Mouse (Mus musculus) MEL (cell line): ENCODE measurements around the gene Ptprq. TPM values are rescaled to one million over a fixed set of nuclear protein-coding genes. Genes with fewer than 3 reads are reported as not detected.

Experiments used
- DNase-seq: peaks from one replicate; pipeline ENCODE4 v3.0.0; 2011; ENCODE audit warnings: low read depth, low spot score
- H3K27ac ChIP-seq: 2 replicates; pipeline ENCODE4 v1.5.1; 2012; ENCODE audit warnings: low read depth, mild to moderate bottlenecking, control low read depth, low read length, moderate library complexity; ENCODE audit not compliant: control insufficient read depth
- H3K27me3 ChIP-seq, 2 experiments: fragments of 150-350 bp in 1 of 2; sonication (generic) in 1 of 2; 2 replicates each; pipeline ENCODE4 v1.6.1; 2012; ENCODE audit warnings: low read length in 2 of 2, mild to moderate bottlenecking in 2 of 2, improper control_type of control experiment in 1 of 2, moderate library complexity in 1 of 2; ENCODE audit not compliant: insufficient read depth in 2 of 2, control insufficient read depth in 1 of 2
- H3K36me3 ChIP-seq, 2 experiments: 2 replicates each; pipeline ENCODE4 v1.6.1; 2012 to 2014; ENCODE audit warnings: low read length in 2 of 2, improper control_type of control experiment in 1 of 2, inconsistent platforms in 1 of 2, mild to moderate bottlenecking in 1 of 2; ENCODE audit not compliant: insufficient read depth in 2 of 2, control insufficient read depth in 1 of 2
- H3K4me1 ChIP-seq, 2 experiments: fragments of 150-350 bp in 1 of 2; sonication (generic) in 1 of 2; 2 replicates each; pipeline ENCODE4 v1.6.1; 2012; ENCODE audit warnings: low read length in 2 of 2, improper control_type of control experiment in 1 of 2, mild to moderate bottlenecking in 1 of 2; ENCODE audit not compliant: insufficient read depth in 2 of 2, control insufficient read depth in 1 of 2
- H3K4me3 ChIP-seq, 2 experiments: fragments of 150-350 bp in 1 of 2; sonication (generic) in 1 of 2; 2 replicates each; pipeline ENCODE4 v1.5.1; 2012; ENCODE audit warnings: low read depth in 2 of 2, low read length in 2 of 2, mild to moderate bottlenecking in 2 of 2, moderate library complexity in 2 of 2, control low read depth in 1 of 2, improper control_type of control experiment in 1 of 2; ENCODE audit not compliant: control insufficient read depth in 1 of 2, insufficient read depth in 1 of 2
- H3K79me2 ChIP-seq: 2 replicates; pipeline ENCODE4 v1.6.1; 2012; ENCODE audit warnings: mild to moderate bottlenecking, low read length, moderate library complexity; ENCODE audit not compliant: control insufficient read depth, poor library complexity, insufficient read depth
- H3K9ac ChIP-seq: 2 replicates; pipeline ENCODE4 v1.6.1; 2012; ENCODE audit warnings: low read depth, mild to moderate bottlenecking, control low read depth, low read length, moderate library complexity; ENCODE audit not compliant: control insufficient read depth, poor library complexity, severe bottlenecking
- H3K9me3 ChIP-seq: fragments of 150-350 bp; sonication (generic); replicated peaks from 2 replicates; pipeline ENCODE4 v1.6.1; 2012; ENCODE audit warnings: mild to moderate bottlenecking, low read length, improper control_type of control experiment, moderate library complexity; ENCODE audit not compliant: insufficient read depth
- BHLHE40 ChIP-seq: IDR thresholded peaks from 2 replicates; pipeline ENCODE4 v1.6.1; 2012; ENCODE audit warnings: low read depth, mild to moderate bottlenecking, inconsistent platforms, low read length, improper control_type of control experiment, borderline replicate concordance
- CHD1 ChIP-seq: IDR thresholded peaks from 2 replicates; pipeline ENCODE4 v1.6.1; 2012; ENCODE audit warnings: low read depth, mild to moderate bottlenecking, inconsistent platforms, low read length, improper control_type of control experiment
- CTCF ChIP-seq, 3 experiments: IDR thresholded peaks in 2 of 3; conservative IDR thresholded peaks in 1 of 3; 2 replicates each; pipeline ENCODE4 v1.5.1; 2011 to 2012; ENCODE audit warnings: low read length in 3 of 3, low read depth in 2 of 3, mild to moderate bottlenecking in 2 of 3, improper control_type of control experiment in 1 of 3, inconsistent platforms in 1 of 3, mixed read lengths in 1 of 3, moderate library complexity in 1 of 3; ENCODE audit not compliant: control insufficient read depth in 1 of 3, insufficient read depth in 1 of 3, poor library complexity in 1 of 3, severe bottlenecking in 1 of 3
- GABPA ChIP-seq: IDR thresholded peaks from 2 replicates; pipeline ENCODE4 v1.6.1; 2012; ENCODE audit warnings: low read depth, mild to moderate bottlenecking, inconsistent platforms, low read length, improper control_type of control experiment, moderate library complexity
- GATA1 ChIP-seq: IDR thresholded peaks from 2 replicates; pipeline ENCODE4 v1.6.1; 2011; ENCODE audit warnings: low read depth, low read length, improper control_type of control experiment
- HCFC1 ChIP-seq: IDR thresholded peaks from 2 replicates; pipeline ENCODE4 v1.6.1; 2012; ENCODE audit warnings: low read depth, mild to moderate bottlenecking, inconsistent platforms, low read length, improper control_type of control experiment, moderate library complexity
- JUND ChIP-seq: IDR thresholded peaks from 2 replicates; pipeline ENCODE4 v1.6.1; 2011; ENCODE audit warnings: low read depth, mild to moderate bottlenecking, improper control_type of control experiment, low read length
- KAT2A ChIP-seq: conservative IDR thresholded peaks from 2 replicates; pipeline ENCODE4 v1.6.1; 2012; ENCODE audit warnings: low read depth, low read length, improper control_type of control experiment, inconsistent platforms
- MAX ChIP-seq: IDR thresholded peaks from 2 replicates; pipeline ENCODE4 v1.6.1; 2011; ENCODE audit warnings: low read length, improper control_type of control experiment
- MAZ ChIP-seq: IDR thresholded peaks from 2 replicates; pipeline ENCODE4 v1.6.1; 2012; ENCODE audit warnings: low read depth, mild to moderate bottlenecking, inconsistent platforms, low read length, improper control_type of control experiment
- MYB ChIP-seq: IDR thresholded peaks from 2 replicates; pipeline ENCODE4 v1.6.1; 2011; ENCODE audit warnings: mild to moderate bottlenecking, low read depth, low read length, improper control_type of control experiment
- NELFE ChIP-seq: IDR thresholded peaks from 2 replicates; pipeline ENCODE4 v1.6.1; 2011; ENCODE audit warnings: low read depth, low read length, improper control_type of control experiment
- NRF1 ChIP-seq: IDR thresholded peaks from 2 replicates; pipeline ENCODE4 v1.6.1; 2014; ENCODE audit warnings: low read depth, mild to moderate bottlenecking, inconsistent platforms, low read length, improper control_type of control experiment, moderate library complexity; ENCODE audit not compliant: poor library complexity, insufficient read depth, severe bottlenecking
- POLR2A ChIP-seq, 2 experiments: IDR thresholded peaks; 2 replicates each; pipeline ENCODE4 v1.6.1; 2011 to 2012; ENCODE audit warnings: low read length in 2 of 2, mild to moderate bottlenecking in 2 of 2, control low read depth in 1 of 2, improper control_type of control experiment in 1 of 2, low read depth in 1 of 2, moderate library complexity in 1 of 2; ENCODE audit not compliant: control insufficient read depth in 1 of 2, insufficient read depth in 1 of 2, poor library complexity in 1 of 2
- POLR2AphosphoS2 ChIP-seq: IDR thresholded peaks from 2 replicates; pipeline ENCODE4 v1.6.1; 2011; ENCODE audit warnings: low read length, improper control_type of control experiment
- RAD21 ChIP-seq: IDR thresholded peaks from 2 replicates; pipeline ENCODE4 v1.6.1; 2011; ENCODE audit warnings: mild to moderate bottlenecking, low read depth, low read length, improper control_type of control experiment
- RCOR1 ChIP-seq: IDR thresholded peaks from 2 replicates; pipeline ENCODE4 v1.6.1; 2012; ENCODE audit warnings: low read depth, mild to moderate bottlenecking, inconsistent platforms, low read length, improper control_type of control experiment
- SIN3A ChIP-seq: IDR thresholded peaks from 2 replicates; pipeline ENCODE4 v1.6.1; 2012; ENCODE audit warnings: low read length, improper control_type of control experiment, inconsistent platforms
- TBP ChIP-seq: IDR thresholded peaks from 2 replicates; pipeline ENCODE4 v1.8.0; 2011; ENCODE audit warnings: low read depth, low read length, improper control_type of control experiment
- UBTF ChIP-seq: IDR thresholded peaks from 2 replicates; pipeline ENCODE4 v1.6.1; 2012; ENCODE audit warnings: low read depth, mild to moderate bottlenecking, inconsistent platforms, low read length, improper control_type of control experiment, moderate library complexity, borderline replicate concordance; ENCODE audit not compliant: insufficient read depth
- USF2 ChIP-seq, 2 experiments: IDR thresholded peaks; 2 replicates each; pipeline ENCODE4 v1.6.1; 2011 to 2012; ENCODE audit warnings: improper control_type of control experiment in 2 of 2, low read length in 2 of 2, borderline replicate concordance in 1 of 2, inconsistent platforms in 1 of 2, low read depth in 1 of 2, mild to moderate bottlenecking in 1 of 2; ENCODE audit not compliant: insufficient read depth in 1 of 2
- ZC3H11A ChIP-seq: IDR thresholded peaks from 2 replicates; pipeline ENCODE4 v1.6.1; 2012; ENCODE audit warnings: low read depth, mild to moderate bottlenecking, inconsistent platforms, low read length, improper control_type of control experiment
- ZMIZ1 ChIP-seq: IDR thresholded peaks from 2 replicates; pipeline ENCODE4 v1.6.1; 2012; ENCODE audit warnings: low read depth, mild to moderate bottlenecking, inconsistent platforms, low read length, improper control_type of control experiment, moderate library complexity
- ZNF384 ChIP-seq: IDR thresholded peaks from 2 replicates; pipeline ENCODE4 v1.6.1; 2012; ENCODE audit warnings: low read depth, mild to moderate bottlenecking, inconsistent platforms, low read length, improper control_type of control experiment
- polyA plus RNA-seq, 2 experiments: library from polyadenylated mRNA; stranded (reverse) in 1 of 2; unstranded in 1 of 2; fragments of >175 nt in 1 of 2; fragments of >200 nt in 1 of 2; gene quantifications; 2 replicates each; pipeline versions ENCODE4 v1.2.1 to v1.2.4; 2012; ENCODE audit warnings: low replicate concordance in 2 of 2, low read depth in 1 of 2; ENCODE audit not compliant: insufficient read length in 2 of 2, insufficient read depth in 1 of 2, missing spikeins in 1 of 2
- total RNA-seq: library from RNA; depleted of rRNA; stranded (reverse); fragments of 300-350 nt; gene quantifications from 2 replicates; pipeline ENCODE4 v1.2.3, GENCODE M21; 2012

The Ptprq gene
- total and polyA plus RNA-seq, 3 experiments, result not detected

- no peak overlapping the region for H3K4me3 ChIP-seq
- H3K27me3 ChIP-seq, result no peaks in the 10 kb centered on the region
- no peak for TF ChIP-seq MAZ
- no peak for TF ChIP-seq ZMIZ1
- no peak for TF ChIP-seq MAX
- TF ChIP-seq GATA1, result no peak
- TF ChIP-seq KAT2A, result no peak
- TF ChIP-seq JUND, result no peak
- TF ChIP-seq CHD1, result no peak
- no peak for TF ChIP-seq ZNF384
- TF ChIP-seq CTCF (IDR thresholded peaks at IDR 0.05 in 2 of 3, conservative IDR thresholded peaks at IDR 0.05 in 1 of 3; ENCODE audit: control insufficient read depth in 1 of 3, insufficient read depth in 1 of 3, low read depth in 2 of 3, low read length in 3 of 3, poor library complexity in 1 of 3, severe bottlenecking in 1 of 3), result no peak
- no peak for TF ChIP-seq SIN3A
- no peak for TF ChIP-seq NRF1
- TF ChIP-seq MYB, result no peak
- TF ChIP-seq POLR2AphosphoS2, result no peak
- no peak for TF ChIP-seq GABPA
- TF ChIP-seq BHLHE40, result no peak
- no peak for TF ChIP-seq RCOR1
- no peak for TF ChIP-seq TBP
- H3K36me3 ChIP-seq, result no peaks in the 10 kb centered on the region
- no peaks in the 10 kb centered on the region for H3K79me2 ChIP-seq
- no peak for DNase-seq
- no peak overlapping the region for H3K27ac ChIP-seq
- H3K9me3 ChIP-seq, result no peaks in the 10 kb centered on the region
- no peak overlapping the region for H3K9ac ChIP-seq
- H3K4me1 ChIP-seq, result no peaks in the 10 kb centered on the region
Observed at GRCm38 (mm10) chr10:107668374-107669094, 51.3 kb downstream of the Ptprq start.

- Histone ChIP-seq H3K9ac (no peak overlapping the region), H3K27me3 (no peaks in the 10 kb centered on the region), H3K79me2 (no peaks in the 10 kb centered on the region), H3K36me3 (no peaks in the 10 kb centered on the region)
- TF ChIP-seq NELFE (no peak), UBTF (no peak), HCFC1 (no peak), USF2 (IDR thresholded peaks at IDR 0.05; ENCODE audit: borderline replicate concordance in 1 of 2, insufficient read depth in 1 of 2, low read depth in 1 of 2, low read length in 2 of 2) (no peak), ZC3H11A (no peak), POLR2A (IDR thresholded peaks at IDR 0.05; ENCODE audit: control insufficient read depth in 1 of 2, insufficient read depth in 1 of 2, low read depth in 1 of 2, low read length in 2 of 2, poor library complexity in 1 of 2) (no peak), RAD21 (no peak), TBP (no peak)
- TF ChIP-seq, all 39 proteins: peak for 0
- no peak overlapping the region for H3K4me3 ChIP-seq
- H3K9me3 ChIP-seq, result no peaks in the 10 kb centered on the region
- H3K4me1 ChIP-seq, result no peaks in the 10 kb centered on the region
- no peak overlapping the region for H3K27ac ChIP-seq
- no peak for DNase-seq
Observed at GRCm38 (mm10) chr10:107662372-107663065, 57.3 kb downstream of the Ptprq start.
